Mouse (Mus musculus) cerebellum, postnatal 25 days (tissue): ENCODE results near the gene Tgm4.

ENCODE experiments used
- DNase-seq, 2 experiments: peaks; one replicate each; pipeline ENCODE4 v3.0.0; 2021; ENCODE audit warnings: mixed read lengths in 2 of 2

The Tgm4 gene

DNA sequence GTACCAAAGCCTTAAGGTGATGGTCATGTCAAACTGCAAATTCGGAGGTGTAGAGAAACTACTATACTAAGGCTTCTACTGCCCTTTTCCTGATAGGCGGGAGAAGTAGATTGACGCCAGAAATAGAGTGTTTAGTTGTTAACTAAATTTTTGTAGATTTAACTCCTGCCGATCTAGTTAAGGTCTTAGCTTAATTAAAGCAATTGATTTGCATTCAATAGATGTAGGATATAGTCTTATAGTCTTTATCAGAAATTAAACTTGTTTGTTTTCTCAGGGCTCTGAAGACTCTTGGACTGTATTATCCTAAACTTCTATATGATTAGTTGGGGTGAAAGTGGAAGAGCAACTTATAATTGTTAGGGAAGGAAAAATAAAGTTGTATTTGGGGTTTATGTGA lies 72.7 kb downstream of the Tgm4 start:
- DNase-seq = no peak

DNA sequence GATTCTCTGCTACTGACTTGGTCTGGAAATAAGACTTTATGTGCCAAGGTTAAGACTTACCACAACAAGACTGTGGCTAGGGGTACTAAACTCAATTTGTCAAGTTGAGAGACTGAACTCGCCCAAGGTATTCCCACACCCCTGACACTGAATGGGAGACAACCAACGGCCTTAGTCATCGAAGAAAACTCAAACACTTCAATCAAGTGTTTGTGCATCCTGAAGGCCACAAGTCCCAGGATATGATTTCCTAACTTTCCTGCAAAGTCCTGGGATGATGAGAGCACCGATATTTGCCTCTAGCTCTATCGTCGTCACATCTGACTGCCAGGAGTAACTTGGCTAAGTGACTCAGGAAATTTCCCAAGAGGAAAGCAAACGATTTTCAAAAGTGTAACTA lies 74.7 kb downstream of the Tgm4 start:
- DNase-seq = no peak

DNA sequence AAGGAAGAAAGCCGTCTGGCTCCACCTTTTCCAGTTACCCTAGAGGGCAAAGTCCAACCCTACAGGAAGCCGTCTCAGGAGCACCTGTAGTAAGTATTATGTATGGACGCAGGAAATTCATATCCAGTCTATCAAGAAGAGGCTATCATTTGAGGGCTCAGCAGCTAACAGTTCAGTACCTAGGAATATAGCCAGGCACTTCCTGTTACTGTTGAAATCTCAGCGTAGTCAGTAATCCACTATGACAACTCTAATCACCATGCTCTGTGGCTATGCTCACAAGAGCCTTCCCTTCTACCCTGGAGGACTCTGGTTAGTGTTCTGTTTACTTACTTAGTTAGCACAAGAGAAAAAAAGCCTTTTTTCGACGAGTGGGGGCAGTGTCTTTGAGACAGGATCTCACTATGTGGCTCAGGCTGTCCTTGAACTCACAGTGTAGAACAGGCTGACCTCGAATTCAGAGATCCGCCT lies 77.3 kb downstream of the Tgm4 start:
- DNase-seq = no peak

DNA sequence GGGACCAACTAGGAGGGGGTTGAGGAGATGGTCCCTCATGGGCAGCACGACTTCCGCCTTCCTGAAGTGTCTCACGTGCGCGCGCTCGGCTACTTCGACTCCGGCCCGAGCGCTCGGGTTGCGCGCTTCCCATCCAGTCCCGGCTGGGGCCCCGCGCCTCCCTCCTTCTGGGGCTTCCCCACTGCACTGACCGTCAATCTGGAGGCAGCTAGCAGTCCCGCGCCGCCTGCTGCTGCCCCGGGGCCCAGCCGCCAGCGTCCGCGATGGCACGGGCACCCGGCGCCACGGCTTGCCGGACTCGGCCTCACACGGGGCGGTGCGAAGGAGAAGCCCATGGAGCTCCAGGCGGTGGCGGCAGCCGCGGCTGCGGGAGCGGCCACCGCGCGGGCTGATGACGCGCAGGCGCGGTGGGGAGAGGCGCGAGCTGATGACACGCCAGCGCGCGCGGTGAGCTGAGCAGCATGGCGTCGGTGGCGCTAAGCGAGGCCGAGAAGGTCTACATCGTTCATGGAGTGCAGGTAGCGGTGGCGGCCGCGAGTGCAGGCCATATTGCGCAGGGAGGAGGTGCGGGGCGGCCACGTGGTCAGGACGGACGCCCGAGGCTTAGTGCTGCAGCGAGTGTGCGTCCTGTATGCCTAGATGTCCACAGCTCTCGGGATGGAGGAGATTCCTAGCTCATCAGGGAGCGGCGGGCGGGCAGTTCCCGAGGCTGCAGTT lies 78.4 kb downstream of the Tgm4 start, which contains the start of the genes Zdhhc3 and Exosc7:
Gene Zdhhc3 (minus strand): TSS at position 401 of the 717 bp plus-strand sequence.
Gene Exosc7 (plus strand): TSS at position 411 of the 717 bp plus-strand sequence.
- DNase-seq = peak; percentile 95

DNA sequence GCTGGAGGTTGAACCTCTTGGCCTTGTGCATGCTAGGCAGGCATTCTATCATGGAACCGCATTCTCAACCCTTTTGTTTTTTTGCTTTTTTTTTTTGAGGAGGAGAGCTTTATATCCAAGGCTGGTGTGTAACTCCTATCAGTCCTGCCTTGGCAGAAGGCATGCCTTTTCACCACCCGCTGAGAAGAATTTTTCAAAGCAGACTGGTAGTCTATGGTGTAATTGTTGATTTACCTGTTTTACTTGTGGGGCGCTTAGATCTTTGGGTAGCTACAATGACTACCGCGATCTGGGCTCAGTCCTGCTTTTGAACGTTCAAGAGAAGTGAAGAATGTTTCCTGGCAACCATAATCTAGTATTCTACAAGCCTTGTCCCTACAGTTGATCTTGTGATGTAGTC lies 79.4 kb downstream of the Tgm4 start:
- peak in 1 of 2 experiments; percentile 14 for DNase-seq

DNA sequence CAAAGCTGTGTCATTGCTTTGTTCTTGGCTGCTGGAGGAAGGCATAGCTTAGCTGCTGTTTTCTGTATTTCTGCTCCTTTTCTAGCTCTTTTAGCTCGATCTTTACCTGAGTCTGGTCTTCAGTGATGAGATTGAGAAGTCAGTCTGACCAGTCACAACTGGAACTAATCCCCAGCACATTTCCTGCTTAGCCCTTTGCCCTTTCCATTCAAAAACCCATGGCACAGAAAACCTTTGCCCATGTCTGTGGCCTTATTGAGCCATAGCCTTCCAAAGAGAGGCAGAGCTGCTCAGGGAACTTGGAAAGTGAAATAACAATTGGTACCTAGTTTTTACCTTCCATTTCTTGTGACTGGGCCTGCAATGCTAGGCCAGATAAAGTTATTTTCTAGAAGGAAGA lies 81.0 kb downstream of the Tgm4 start:
- DNase-seq = no peak
